Mouse (Mus musculus): ENCODE results near the gene Alg14.

DNA sequence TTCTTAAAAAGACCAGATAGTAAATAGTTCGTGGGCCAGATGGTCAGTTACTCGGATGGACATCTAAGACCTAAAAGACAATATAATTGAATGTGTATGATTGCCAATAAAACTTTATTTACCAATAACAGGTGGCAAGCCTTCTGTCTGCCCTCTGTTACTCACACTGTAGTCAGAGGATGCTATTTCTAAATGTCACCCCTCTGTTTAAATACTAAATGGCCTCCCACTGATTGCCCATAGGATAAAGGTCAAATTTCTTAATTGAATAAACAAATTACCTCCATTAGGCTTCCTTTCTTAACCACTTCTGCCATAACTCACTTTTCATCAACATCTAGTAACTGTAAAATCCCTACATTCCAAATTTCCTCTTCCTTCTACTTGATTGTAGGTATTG lies 19.0 kb upstream of the Alg14 start:
- TF ChIP-seq CTCF (IDR thresholded peaks at IDR 0.05; ENCODE audit: control insufficient read depth, insufficient read depth, insufficient read length) (no peak), CEBPB (IDR thresholded peaks at IDR 0.05; ENCODE audit: low read depth) (no peak)

Data from C2C12 (cell line).